Mouse (Mus musculus) small intestine, adult 2 months (tissue): Measurements from ENCODE around the gene Efcab5. TPM values are rescaled to one million over a fixed set of nuclear protein-coding genes. Genes with fewer than 3 reads are reported as not detected.

ENCODE experiments used
- H3K27ac ChIP-seq: fragments of 200-500 bp; 2 replicates; pipeline ENCODE4 v1.5.1; 2012; ENCODE audit warnings: low read depth, low read length, control low read depth, inconsistent platforms; ENCODE audit not compliant: insufficient read depth
- H3K27me3 ChIP-seq: fragments of 200-500 bp; 2 replicates; pipeline ENCODE4 v1.6.1; 2012; ENCODE audit warnings: mild to moderate bottlenecking, moderate library complexity, low read length, inconsistent platforms; ENCODE audit not compliant: control insufficient read depth, insufficient read depth
- H3K36me3 ChIP-seq: fragments of 200-500 bp; 2 replicates; pipeline ENCODE4 v1.6.1; 2012; ENCODE audit warnings: mild to moderate bottlenecking, low read length, control low read depth, inconsistent platforms; ENCODE audit not compliant: control insufficient read depth, insufficient read depth
- H3K4me1 ChIP-seq: fragments of 200-500 bp; 2 replicates; pipeline ENCODE4 v1.6.1; 2012; ENCODE audit warnings: low read length, inconsistent platforms, mixed read lengths; ENCODE audit not compliant: control insufficient read depth, insufficient read depth, insufficient read length
- H3K4me3 ChIP-seq: fragments of 200-500 bp; 2 replicates; pipeline ENCODE4 v1.5.1; 2012; ENCODE audit warnings: low read depth, mild to moderate bottlenecking, control low read depth, inconsistent platforms, low read length, moderate library complexity
- CTCF ChIP-seq: fragments of 200-500 bp; IDR thresholded peaks from 2 replicates; pipeline ENCODE4 v1.5.1; 2012; ENCODE audit warnings: low read depth, mild to moderate bottlenecking, control low read depth, inconsistent platforms, low read length, moderate library complexity, mixed read lengths; ENCODE audit not compliant: insufficient replicate concordance, insufficient read length; ENCODE audit errors: extremely low read depth
- POLR2A ChIP-seq: fragments of 200-500 bp; IDR thresholded peaks from 2 replicates; pipeline ENCODE4 v1.6.1; 2012; ENCODE audit warnings: low read depth, mild to moderate bottlenecking, control low read depth, inconsistent platforms, low read length, moderate library complexity
- WGBS: fragments of 180-500 bp; shearing (Covaris S2); methylation state at CpG from one replicate; pipeline ENCODE4 v1.1.7; 2018; 5-methylcytosine and 5-hydroxymethylcytosine counted together
- polyA plus RNA-seq: library from polyadenylated mRNA; depleted of rRNA; stranded (reverse); fragments of >200 nt; gene quantifications from 2 replicates; pipeline ENCODE4 v1.2.3, GENCODE M21; 2012

The Efcab5 gene
- polyA plus RNA-seq, 1 experiment: 1.1 TPM

DNA sequence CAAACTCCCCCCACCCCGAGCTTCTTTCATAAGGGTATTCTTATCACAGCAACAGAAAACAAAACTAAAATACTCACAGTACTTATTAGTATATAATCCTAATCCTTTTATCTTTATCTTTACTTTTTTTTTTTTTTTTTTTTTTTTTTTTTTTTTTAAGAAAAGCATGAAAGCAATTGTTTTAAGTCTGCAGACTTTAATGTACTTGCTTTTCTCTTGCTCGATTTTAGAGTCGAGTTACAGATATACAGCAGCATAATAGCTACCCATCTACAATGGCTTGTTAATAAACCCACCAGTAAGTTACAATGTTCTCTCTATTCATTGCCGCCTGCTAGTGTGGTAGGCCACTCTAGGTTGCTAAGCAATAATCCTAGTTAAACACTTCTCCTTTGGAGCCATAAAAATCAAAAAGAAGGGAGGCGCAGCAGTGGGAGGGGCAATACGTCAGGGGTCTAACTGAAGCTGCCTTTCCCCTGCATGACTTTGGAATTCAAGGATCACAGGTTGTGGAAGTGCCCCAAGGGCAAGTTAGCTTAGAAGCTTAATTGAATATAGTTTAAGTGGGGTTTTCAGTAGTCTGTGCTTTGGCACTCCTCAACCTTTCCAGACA lies 5.3 kb upstream of the Efcab5 start:
- Histone ChIP-seq H3K4me3 (no peak overlapping the region), H3K36me3 (no peaks in the 10 kb centered on the region), H3K27ac (0 out of 2 replicates have a peak overlapping the region, but pooled peaks have one; percentile 61), H3K27me3 (no peaks in the 10 kb centered on the region), H3K4me1 (peaks cover 15% of the 10 kb centered on the region)
- TF ChIP-seq CTCF (no peak), POLR2A (no peak)
- WGBS: 29% methylated on average over 6 of the region's 6 CpGs

DNA sequence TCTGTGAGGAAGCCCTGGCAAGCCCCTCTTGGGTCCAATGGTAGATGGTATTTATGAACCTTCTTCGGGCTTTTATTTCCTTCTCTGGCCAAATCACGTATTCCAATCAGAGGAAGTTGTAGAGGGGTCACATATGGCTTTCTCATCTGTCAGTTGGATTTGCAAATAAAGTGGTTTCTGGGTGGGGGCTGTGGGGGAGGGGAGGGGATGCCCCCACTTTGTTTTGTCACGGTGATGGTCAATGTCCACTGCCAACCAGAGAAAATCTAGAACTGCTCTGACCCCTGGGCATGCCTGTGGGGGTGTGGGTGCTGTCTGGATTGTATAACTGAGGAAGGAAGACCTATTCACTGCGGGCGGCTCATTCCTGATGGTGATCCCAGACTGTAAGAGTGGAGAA lies 4.6 kb upstream of the Efcab5 start:
- peaks cover 15% of the 10 kb centered on the region for H3K4me1 ChIP-seq
- 0 out of 2 replicates have a peak overlapping the region, but pooled peaks have one; percentile 12 for H3K27ac ChIP-seq
- H3K4me3 ChIP-seq: no peak overlapping the region
- H3K36me3 ChIP-seq: no peaks in the 10 kb centered on the region
- H3K27me3 ChIP-seq: no peaks in the 10 kb centered on the region
- TF ChIP-seq POLR2A (no peak), CTCF (no peak)
- WGBS: 36% methylated on average over 5 of the region's 5 CpGs

DNA sequence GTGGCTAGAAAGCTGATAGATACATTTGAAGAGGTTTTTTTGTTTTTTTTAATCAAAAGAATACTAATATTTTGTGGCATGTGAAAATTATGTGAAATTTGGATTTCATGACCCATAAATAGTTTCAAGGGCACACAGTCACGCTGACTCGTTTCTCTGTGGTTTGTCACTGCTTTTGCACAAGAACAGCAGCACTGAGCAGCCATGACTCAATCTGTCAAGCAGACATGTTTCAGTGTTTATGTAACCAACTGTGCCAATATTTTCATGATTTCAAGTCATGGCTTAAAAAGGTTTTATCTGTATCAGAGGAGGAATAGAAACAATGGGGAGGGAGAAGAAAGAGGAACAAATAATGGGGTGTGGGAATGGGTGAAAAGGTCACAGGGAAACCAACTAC lies 3.8 kb downstream of the Efcab5 start:
- Histone ChIP-seq H3K4me3 (no peak overlapping the region), H3K27me3 (no peaks in the 10 kb centered on the region), H3K36me3 (no peaks in the 10 kb centered on the region), H3K27ac (no peak overlapping the region), H3K4me1 (peaks cover 14% of the 10 kb centered on the region; the same call in 1 of the 2 replicates)
- 65% methylated on average over 2 of the region's 2 CpGs for WGBS
- TF ChIP-seq CTCF: no peak
- TF ChIP-seq POLR2A: no peak

DNA sequence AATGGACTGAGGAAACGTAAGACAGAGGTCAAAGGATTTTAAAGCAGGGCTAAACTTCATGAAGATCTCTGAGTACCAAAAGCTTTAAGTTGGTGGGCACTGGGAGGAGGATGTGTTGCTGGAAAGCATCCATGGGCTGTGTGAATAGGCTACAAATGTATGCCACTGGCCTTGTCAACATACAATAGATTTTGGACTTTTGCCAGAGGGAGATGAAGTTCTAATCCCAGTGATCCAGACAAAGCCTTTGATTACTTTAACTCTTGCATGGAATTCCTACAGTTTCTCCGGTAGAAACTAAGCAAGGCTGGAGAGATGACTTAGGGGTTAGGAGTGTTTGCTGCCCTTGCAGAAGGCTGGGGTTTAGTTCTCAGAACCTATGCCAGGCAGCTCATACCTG lies 6.2 kb downstream of the Efcab5 start:
- Histone ChIP-seq H3K4me1 (peaks cover 14% of the 10 kb centered on the region; the same call in 1 of the 2 replicates), H3K36me3 (no peaks in the 10 kb centered on the region), H3K27ac (peak overlapping the region; percentile 95), H3K27me3 (no peaks in the 10 kb centered on the region), H3K4me3 (no peak overlapping the region)
- TF ChIP-seq CTCF: no peak
- 20% methylated on average over 2 of the region's 2 CpGs for WGBS

DNA sequence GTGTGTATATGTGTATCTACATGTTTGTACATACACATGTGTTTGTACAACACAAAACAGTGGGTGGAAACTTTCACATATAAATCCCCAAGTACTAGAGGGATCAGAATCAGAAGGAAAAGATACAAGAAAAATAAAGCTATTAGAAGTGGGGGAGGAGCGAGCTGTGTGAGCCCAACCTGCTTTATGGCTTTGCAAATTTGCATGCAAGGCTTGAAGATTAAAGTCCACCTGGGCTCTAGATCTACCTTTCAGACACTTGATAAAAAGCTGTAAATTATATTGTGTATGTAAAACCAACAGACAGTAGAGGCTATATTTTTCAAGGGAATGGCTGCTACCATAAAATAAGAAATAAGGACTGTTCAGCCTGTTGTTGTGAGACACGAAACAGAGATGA lies 6.7 kb downstream of the Efcab5 start:
- peaks cover 14% of the 10 kb centered on the region; the same call in 1 of the 2 replicates for H3K4me1 ChIP-seq
- no peaks in the 10 kb centered on the region for H3K36me3 ChIP-seq
- no peaks in the 10 kb centered on the region for H3K27me3 ChIP-seq
- H3K27ac ChIP-seq: peak overlapping the region; percentile 95
- 26% methylated on average over 2 of the region's 2 CpGs for WGBS
- no peak overlapping the region for H3K4me3 ChIP-seq
- TF ChIP-seq POLR2A (no peak), CTCF (no peak)

DNA sequence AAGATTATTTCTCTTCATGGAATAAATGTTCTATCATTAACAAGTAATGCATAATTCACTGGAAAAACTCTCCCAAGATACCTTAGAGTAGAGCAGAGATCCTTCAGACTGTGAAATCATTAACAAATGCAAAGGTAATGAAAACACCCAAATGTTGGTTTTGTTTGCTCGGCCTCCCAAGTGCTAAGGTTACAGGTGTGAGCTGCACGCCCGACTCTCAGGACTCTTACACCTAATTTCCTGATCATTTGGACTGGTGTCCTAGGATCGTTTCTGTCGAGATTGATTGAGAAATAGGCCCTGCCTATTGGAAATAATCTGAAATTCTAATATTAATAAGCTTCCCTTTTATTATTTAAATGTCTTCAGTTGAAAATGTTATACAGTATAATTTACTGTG lies 7.2 kb downstream of the Efcab5 start:
- H3K4me3 ChIP-seq: no peak overlapping the region
- H3K27me3 ChIP-seq: no peaks in the 10 kb centered on the region
- H3K36me3 ChIP-seq: no peaks in the 10 kb centered on the region
- no peak for TF ChIP-seq CTCF
- no peak for TF ChIP-seq POLR2A
- WGBS: 24% methylated on average over 5 of the region's 5 CpGs
- H3K4me1 ChIP-seq: peaks cover 14% of the 10 kb centered on the region; the same call in 1 of the 2 replicates
- H3K27ac ChIP-seq: peak overlapping the region; percentile 61; the same call in 1 of the 2 replicates

DNA sequence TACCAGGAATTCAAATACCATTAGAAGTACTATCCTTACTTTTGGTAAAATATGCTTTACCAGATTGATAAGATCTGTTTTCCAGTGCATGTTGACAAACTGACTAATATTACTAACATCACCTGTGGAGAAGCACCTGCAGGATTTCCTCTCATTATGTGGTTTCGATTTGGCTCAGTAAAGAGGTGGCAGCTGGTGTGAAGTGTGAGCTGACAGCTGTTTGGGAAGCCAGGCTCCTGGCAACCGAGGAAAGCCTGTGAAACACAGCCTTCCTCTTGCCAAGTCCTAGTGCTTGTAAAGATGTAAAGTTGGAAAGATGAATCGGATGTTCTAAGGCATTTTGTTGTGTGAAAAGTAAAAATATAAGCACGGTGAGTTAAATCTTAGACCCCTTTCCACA lies 7.9 kb downstream of the Efcab5 start:
- no peaks in the 10 kb centered on the region for H3K27me3 ChIP-seq
- peaks cover 14% of the 10 kb centered on the region; the same call in 1 of the 2 replicates for H3K4me1 ChIP-seq
- no peak overlapping the region; the same call in 1 of the 2 replicates for H3K27ac ChIP-seq
- no peak for TF ChIP-seq POLR2A
- H3K36me3 ChIP-seq: no peaks in the 10 kb centered on the region
- no peak overlapping the region for H3K4me3 ChIP-seq
- 11% methylated on average over 4 of the region's 4 CpGs for WGBS

DNA sequence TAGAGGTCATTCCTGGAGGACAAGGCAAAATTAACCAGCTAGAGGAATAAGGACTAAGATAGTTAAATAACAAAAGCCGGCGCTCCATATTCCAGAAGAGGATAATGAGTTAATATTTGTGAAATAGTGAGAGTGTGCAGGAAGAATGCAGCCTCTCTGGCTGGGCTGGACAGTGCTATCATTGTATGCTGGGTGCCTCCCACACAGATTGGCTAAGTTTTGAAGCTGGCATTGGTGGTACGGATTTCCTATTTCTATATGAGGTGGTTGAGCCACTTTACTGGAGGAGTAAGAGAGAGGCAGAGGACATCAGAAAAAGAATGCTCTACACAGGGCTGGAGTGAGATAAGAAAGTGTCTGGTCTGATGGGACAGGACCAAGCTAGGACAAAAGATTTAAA lies 9.0 kb downstream of the Efcab5 start:
- Histone ChIP-seq H3K4me1 (peaks cover 14% of the 10 kb centered on the region; the same call in 1 of the 2 replicates), H3K27me3 (no peaks in the 10 kb centered on the region), H3K27ac (no peak overlapping the region), H3K36me3 (no peaks in the 10 kb centered on the region), H3K4me3 (no peak overlapping the region)
- WGBS: 88% methylated on average over 3 of the region's 3 CpGs
- TF ChIP-seq CTCF (no peak), POLR2A (no peak)
